Mouse (Mus musculus) CD4-positive, CD25-positive, alpha-beta regulatory T cell, adult 4 months (primary cell): ENCODE measurements around the gene Galr2. TPM values are rescaled to one million over a fixed set of nuclear protein-coding genes. Genes with fewer than 3 reads are reported as not detected.

Experiments used
- ATAC-seq: one replicate; pipeline ENCODE4 v1.8.0; 2017
- polyA plus RNA-seq, 2 experiments: library from polyadenylated mRNA; unstranded; fragments of 100-300 nt; shearing (Covaris generic); gene quantifications; one replicate each; pipeline ENCODE4 v1.2.1; 2017

Galr2 gene
- polyA plus RNA-seq, 2 experiments from 2014 or later: not detected

DNA sequence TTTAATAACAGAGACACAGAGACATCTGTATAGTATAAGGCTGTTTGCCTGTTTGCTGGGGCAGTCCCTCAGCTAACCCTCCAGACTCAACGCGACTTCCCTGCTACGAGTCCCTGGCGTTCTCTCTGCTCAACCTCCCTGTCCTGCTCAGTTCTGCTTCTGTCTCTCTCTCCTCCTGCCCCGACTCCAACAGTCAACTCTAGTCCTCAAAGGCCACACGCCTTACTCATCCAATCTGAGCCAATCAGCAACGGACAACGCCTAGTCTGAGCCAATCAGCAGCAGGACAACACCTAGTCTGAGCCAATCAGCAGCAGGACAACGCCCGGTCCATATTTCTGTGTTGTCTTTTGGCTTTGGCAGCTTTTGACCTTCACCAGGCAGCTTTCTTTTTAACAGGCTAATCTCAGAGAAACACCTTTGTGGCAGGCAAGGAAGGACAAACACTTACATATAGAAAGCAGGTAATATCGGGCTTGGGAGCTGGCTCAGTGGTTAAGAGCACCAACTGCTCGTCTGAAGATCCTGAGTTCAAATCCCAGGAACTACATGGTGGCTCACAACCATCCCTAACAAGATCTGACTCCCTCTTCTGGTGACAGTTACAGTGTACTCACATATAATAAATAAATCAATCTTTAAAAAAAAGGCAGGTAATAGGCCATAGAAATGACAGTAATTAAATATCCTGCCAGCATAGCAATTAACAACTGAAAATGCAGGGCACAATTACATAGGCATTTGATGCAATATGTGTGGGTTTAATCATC lies 27.2 kb downstream of the Galr2 start:
- ATAC-seq: no peak

DNA sequence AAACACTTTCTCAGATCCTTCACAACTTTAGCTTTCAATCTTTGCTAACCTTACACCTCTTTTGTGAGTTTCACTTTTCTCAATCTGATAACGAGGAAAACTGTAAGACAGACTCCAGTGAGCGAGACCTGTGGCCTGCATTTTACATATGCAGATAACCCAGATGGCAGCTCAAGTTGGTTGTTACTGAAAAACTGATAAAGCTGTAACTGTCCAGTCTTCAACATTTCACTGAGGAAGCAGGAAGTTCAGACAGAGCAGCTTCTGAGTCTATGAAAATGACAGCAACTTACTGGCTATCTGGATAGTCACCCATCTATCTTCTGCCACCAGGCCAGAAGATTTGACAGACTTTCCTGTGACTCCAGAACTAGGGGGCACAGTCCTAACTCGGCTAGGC lies 28.9 kb downstream of the Galr2 start:
- ATAC-seq: no peak

DNA sequence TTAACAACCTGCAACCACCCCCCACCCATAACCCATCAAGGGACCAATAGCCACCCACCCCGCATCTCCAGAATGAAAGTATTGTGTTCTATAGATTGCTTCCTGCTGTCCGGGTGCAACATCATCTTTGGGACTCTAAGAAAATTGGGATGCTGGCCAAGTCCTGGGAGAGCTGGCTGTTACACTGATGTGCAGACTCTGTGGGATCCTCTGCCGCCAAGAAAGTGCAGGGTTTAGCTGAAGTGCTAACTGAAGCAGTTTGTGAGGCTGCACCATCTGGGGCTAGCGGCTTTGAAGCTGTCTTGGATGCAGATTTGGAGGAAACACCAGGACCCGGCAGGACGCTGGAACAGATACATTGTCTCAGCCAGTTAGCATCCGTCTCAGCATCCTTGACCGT lies 30.4 kb downstream of the Galr2 start:
- no peak for ATAC-seq

DNA sequence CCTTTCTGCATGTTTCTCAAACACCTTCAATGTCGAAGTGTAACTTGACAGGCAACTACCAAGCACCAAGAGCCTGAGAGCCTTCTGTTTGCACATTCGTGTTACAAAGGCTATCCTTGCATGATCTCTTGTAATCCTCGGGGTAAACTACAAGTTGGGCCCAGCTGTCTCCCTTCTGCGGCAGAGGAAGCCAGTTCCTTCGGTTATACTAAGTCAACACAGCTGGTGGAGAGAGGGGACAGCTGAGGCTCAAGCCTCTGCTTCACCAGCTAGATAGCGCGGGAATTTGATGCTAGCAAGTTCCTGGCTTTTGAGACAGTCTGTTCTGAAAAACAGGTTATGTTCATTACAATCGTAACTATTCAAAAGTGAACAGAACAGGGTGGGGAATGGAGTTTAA lies 31.6 kb downstream of the Galr2 start:
- ATAC-seq: no peak

GRCm38 (mm10) chr11:116318719-116319659 lies 38.2 kb downstream of the Galr2 start:
- ATAC-seq: peak; percentile 83

DNA sequence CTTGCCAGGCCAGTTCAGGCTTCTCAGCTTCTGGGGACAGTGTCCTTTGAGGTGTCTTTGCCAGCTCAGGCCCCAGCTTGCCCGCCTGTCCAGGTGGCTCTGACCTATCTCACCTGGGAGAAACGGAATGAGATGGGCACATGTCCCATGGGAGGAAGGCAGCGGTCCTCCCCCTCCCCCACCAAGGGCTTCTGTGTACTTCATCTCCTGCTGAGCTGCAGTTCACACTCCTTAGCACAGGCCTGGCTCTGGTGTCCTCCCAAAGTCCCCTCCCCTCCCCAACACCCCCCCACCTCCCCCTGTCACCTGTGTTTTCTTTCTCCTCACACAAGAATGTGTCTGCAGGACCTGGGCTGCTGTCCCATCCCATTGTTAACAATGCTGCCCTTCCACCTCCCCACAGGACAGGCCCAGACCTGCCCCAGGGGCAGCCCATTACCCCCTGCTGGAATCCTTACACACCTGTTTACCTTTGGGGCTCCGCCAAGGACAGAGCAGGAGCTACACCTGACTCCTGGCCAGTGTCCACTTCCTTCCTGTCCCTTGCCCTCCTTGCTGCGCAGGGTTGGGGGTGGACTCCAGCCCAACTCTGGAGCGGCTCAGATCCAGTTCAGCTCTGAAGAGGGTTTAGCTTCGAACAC lies 46.3 kb downstream of the Galr2 start:
- no peak for ATAC-seq

- no peak for ATAC-seq
Measured at GRCm38 (mm10) chr11:116329314-116330210, 48.8 kb downstream of the Galr2 start.

DNA sequence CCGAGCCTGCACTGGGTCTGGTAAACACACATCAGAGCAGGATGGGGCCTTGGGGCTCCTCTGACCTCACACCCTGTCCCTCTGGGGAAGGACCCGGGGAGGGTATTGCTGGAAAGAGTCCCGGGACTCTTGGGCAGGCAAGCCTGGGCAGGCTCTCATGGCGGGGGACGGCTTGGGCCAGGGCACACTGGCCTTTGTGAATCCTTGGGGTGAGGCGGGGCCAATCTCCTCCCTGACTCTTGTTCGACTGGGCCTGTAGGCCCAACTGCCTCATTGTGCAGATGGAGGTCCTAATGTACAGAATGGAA lies 49.4 kb downstream of the Galr2 start:
- ATAC-seq: no peak

- no peak for ATAC-seq
Measured at GRCm38 (mm10) chr11:116332232-116332982, 51.7 kb downstream of the Galr2 start.

- no peak for ATAC-seq
Measured at GRCm38 (mm10) chr11:116332983-116333270, 52.2 kb downstream of the Galr2 start.

Other genes with a start within 250 kb of the Galr2 start
- 100 to 1,000 TPM in 1 of 2 experiments, 10 to 100 TPM in 1; 73.8 to 138 TPM for gene Unc13d, start 203.0 kb upstream of the Galr2 start, polyA plus RNA-seq
- gene Wbp2, start 193.9 kb upstream of the Galr2 start, polyA plus RNA-seq: 100 to 1,000 TPM; 133 to 265 TPM
- not detected for gene Trim47, start 153.7 kb upstream of the Galr2 start, polyA plus RNA-seq
- gene Trim65, start 149.8 kb upstream of the Galr2 start, polyA plus RNA-seq: 10 to 100 TPM; 14.4 to 17.9 TPM
- gene Mrpl38, start 142.1 kb upstream of the Galr2 start, polyA plus RNA-seq: 10 to 100 TPM; 22.7 to 25.5 TPM
- gene Fbf1, start 112.8 kb upstream of the Galr2 start, polyA plus RNA-seq: 1 to 10 TPM; 2.8 to 5.2 TPM
- 10 to 100 TPM; 44.6 to 49.5 TPM for gene Ten1, start 82.1 kb upstream of the Galr2 start, polyA plus RNA-seq
- gene Acox1, start 81.9 kb upstream of the Galr2 start, polyA plus RNA-seq: 10 to 100 TPM; 16.9 to 24.2 TPM
- gene Evpl, start 42.9 kb upstream of the Galr2 start, polyA plus RNA-seq: not detected
- gene Srp68, start 6.7 kb upstream of the Galr2 start, polyA plus RNA-seq: 10 to 100 TPM; 39.5 to 53.9 TPM
- gene Exoc7, start 26.3 kb downstream of the Galr2 start, polyA plus RNA-seq: 100 to 1,000 TPM in 1 of 2 experiments, 10 to 100 TPM in 1; 98.4 to 123 TPM
- not detected for gene Foxj1, start 54.5 kb downstream of the Galr2 start, polyA plus RNA-seq
- 1 to 10 TPM; 8.4 to 8.8 TPM for gene Rnf157, start 132.1 kb downstream of the Galr2 start, polyA plus RNA-seq
- gene Ubald2, start 153.2 kb downstream of the Galr2 start, polyA plus RNA-seq: 10 to 100 TPM; 12.2 to 13.0 TPM
- not detected for gene Qrich2, start 185.3 kb downstream of the Galr2 start, polyA plus RNA-seq
- gene Prpsap1, start 213.3 kb downstream of the Galr2 start, polyA plus RNA-seq: 10 to 100 TPM; 32.9 to 39.6 TPM
- under 1 TPM in 1 of 2 experiments, not detected in 1; 0.35 TPM for gene Sphk1, start 250.0 kb downstream of the Galr2 start, polyA plus RNA-seq